Mouse (Mus musculus) embryonic facial prominence, embryonic 15.5 days (tissue): ENCODE data around the gene Anpep. TPM values are rescaled to one million over a fixed set of nuclear protein-coding genes. Genes with fewer than 3 reads are reported as not detected.
"Not testable (repeated sequence)": the region's sequence is repeated elsewhere in the genome, so short reads cannot be mapped to it uniquely, and the experiment has no call there.

ENCODE experiments used
- ATAC-seq: fragments of 200-750 bp; cut with Nextera tagmentation; 2 replicates; pipeline ENCODE4 v1.8.0; 2017; ENCODE audit warnings: low read depth, moderate TSS enrichment; ENCODE audit not compliant: insufficient number of reproducible peaks, low FRiP score, low TSS enrichment
- H3K27ac ChIP-seq: fragments of 300-500 bp; sonication (generic); replicated peaks from 2 replicates; pipeline ENCODE4 v1.5.1; 2015; ENCODE audit warnings: mild to moderate bottlenecking, inconsistent platforms
- H3K27me3 ChIP-seq: fragments of 300-500 bp; sonication (generic); 2 replicates; pipeline ENCODE4 v1.6.1; 2015; ENCODE audit warnings: inconsistent platforms
- H3K36me3 ChIP-seq: fragments of 300-500 bp; sonication (generic); 2 replicates; pipeline ENCODE4 v1.6.1; 2015; ENCODE audit warnings: mild to moderate bottlenecking, inconsistent platforms
- H3K4me1 ChIP-seq: fragments of 300-500 bp; sonication (generic); 2 replicates; pipeline ENCODE4 v1.6.1; 2015; ENCODE audit warnings: inconsistent platforms
- H3K4me2 ChIP-seq: fragments of 300-500 bp; sonication (generic); replicated peaks from 2 replicates; pipeline ENCODE4 v1.6.1; 2015; ENCODE audit warnings: mild to moderate bottlenecking, inconsistent platforms
- H3K4me3 ChIP-seq: fragments of 300-500 bp; sonication (generic); replicated peaks from 2 replicates; pipeline ENCODE4 v1.5.1; 2015; ENCODE audit warnings: mild to moderate bottlenecking, inconsistent platforms
- H3K9ac ChIP-seq: fragments of 300-500 bp; sonication (generic); 2 replicates; pipeline ENCODE4 v1.6.1; 2015; ENCODE audit warnings: inconsistent platforms
- H3K9me3 ChIP-seq: fragments of 300-500 bp; sonication (generic); replicated peaks from 2 replicates; pipeline ENCODE4 v1.6.1; 2016; ENCODE audit warnings: inconsistent platforms
- WGBS: fragments of 180-500 bp; shearing (Covaris S2); methylation state at CpG from one replicate; pipeline ENCODE4 v1.1.7; 2015; 5-methylcytosine and 5-hydroxymethylcytosine counted together
- polyA plus RNA-seq: library from polyadenylated mRNA; unstranded; fragments of >200 nt; fragmentation: Nextera tagmentation; extraction: Ambion mirVana; gene quantifications from 2 replicates; pipeline ENCODE4 v1.2.1, GENCODE M21; 2015

Anpep gene
- polyA plus RNA-seq, 1 experiment from 2014 or later = 31.1 TPM

DNA sequence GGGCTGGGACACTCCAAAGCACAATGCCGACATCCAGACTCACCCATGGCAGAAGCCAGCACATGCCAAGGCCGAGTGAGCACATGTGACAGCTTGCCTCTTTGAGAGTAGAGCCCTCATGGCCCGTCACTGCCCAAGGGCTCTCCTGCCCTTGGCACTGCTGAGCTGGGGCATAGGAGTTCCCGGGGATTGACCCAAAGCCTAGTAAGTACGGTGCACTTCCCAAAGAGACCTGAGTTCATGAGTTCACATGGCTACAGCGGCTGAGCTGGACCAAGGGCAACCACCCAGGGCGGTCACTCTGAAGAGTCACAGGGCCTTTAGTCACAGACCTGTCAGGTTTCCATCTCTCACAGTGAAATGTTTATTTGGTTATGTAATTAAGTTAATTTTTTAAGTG lies 52.3 kb downstream of the Anpep start:
- Histone ChIP-seq H3K9ac (no peak overlapping the region), H3K27ac (no peak overlapping the region), H3K9me3 (no peaks in the 10 kb centered on the region), H3K4me3 (no peak overlapping the region), H3K27me3 (peaks cover 21% of the 10 kb centered on the region), H3K4me2 (no peak overlapping the region), H3K36me3 (no peaks in the 10 kb centered on the region), H3K4me1 (peaks cover 18% of the 10 kb centered on the region)
- no peak for ATAC-seq
- 82% methylated on average over 7 of the region's 7 CpGs for WGBS

DNA sequence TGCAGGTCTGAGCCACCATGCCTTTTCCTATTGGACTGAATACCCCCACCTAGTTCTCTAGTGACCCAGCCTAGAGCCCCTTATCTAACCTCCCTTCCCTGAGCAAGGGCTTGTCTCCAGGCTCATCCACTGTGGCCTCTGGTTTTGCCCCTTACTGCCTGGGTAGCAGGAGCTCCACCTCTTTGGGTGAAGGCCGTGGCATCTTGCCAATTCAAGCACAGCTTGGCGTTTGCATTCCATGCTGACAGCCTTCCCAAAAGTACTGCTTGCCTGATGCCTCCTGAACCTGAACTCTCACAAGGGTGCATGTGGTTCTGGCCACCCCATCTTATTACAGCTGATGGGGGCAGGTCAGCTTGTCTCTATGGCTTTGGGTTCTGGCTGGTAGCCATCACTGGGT lies 57.0 kb downstream of the Anpep start:
- Histone ChIP-seq H3K4me2 (no peak overlapping the region), H3K27me3 (no peaks in the 10 kb centered on the region), H3K4me3 (no peak overlapping the region), H3K27ac (0 out of 2 replicates have a peak overlapping the region, but pooled peaks have one; percentile 22), H3K9me3 (no peaks in the 10 kb centered on the region), H3K9ac (no peak overlapping the region), H3K36me3 (no peaks in the 10 kb centered on the region), H3K4me1 (peaks cover 15% of the 10 kb centered on the region)
- WGBS = 41% methylated on average over 2 of the region's 2 CpGs
- no peak for ATAC-seq

DNA sequence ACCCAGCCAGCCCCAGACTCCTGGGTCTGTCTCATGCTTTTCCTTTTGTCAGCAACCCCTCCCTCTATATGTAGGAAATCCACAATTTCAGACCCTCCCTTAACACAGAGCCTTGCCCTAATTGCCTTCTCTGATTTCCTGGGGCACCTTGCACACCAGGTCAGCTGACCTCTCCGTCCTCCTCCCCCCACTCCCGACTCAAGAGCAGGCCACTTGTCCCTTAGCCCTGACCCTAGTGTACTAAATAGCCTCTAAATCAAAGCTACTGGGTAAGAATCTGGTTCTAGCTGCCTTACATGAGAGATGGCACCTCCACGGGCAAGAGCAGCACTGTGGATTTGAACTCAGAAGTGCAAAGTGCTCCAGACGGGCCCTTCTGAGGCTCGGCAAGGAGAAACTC lies 58.8 kb downstream of the Anpep start:
- no peaks in the 10 kb centered on the region for H3K27me3 ChIP-seq
- H3K36me3 ChIP-seq = no peaks in the 10 kb centered on the region
- H3K9ac ChIP-seq = no peak overlapping the region
- no peak overlapping the region for H3K27ac ChIP-seq
- no peak overlapping the region for H3K4me2 ChIP-seq
- no peak overlapping the region for H3K4me3 ChIP-seq
- peaks cover 20% of the 10 kb centered on the region for H3K4me1 ChIP-seq
- 54% methylated on average over 5 of the region's 5 CpGs for WGBS
- ATAC-seq = no peak
- no peaks in the 10 kb centered on the region for H3K9me3 ChIP-seq

GRCm38 (mm10) chr7:79801391-79801790 lies 59.5 kb downstream of the Anpep start:
- 73% methylated on average over 11 of the region's 11 CpGs for WGBS
- Histone ChIP-seq H3K27ac (no peak overlapping the region), H3K9me3 (no peaks in the 10 kb centered on the region), H3K27me3 (no peaks in the 10 kb centered on the region), H3K4me2 (no peak overlapping the region), H3K4me3 (no peak overlapping the region), H3K4me1 (peaks cover 20% of the 10 kb centered on the region), H3K36me3 (no peaks in the 10 kb centered on the region), H3K9ac (no peak overlapping the region)
- no peak for ATAC-seq

GRCm38 (mm10) chr7:79800336-79800735 lies 60.5 kb downstream of the Anpep start:
- H3K4me3 ChIP-seq = no peak overlapping the region
- peaks cover 20% of the 10 kb centered on the region for H3K4me1 ChIP-seq
- no peaks in the 10 kb centered on the region for H3K36me3 ChIP-seq
- H3K27ac ChIP-seq = no peak overlapping the region
- no peak overlapping the region for H3K4me2 ChIP-seq
- ATAC-seq = no peak
- no peaks in the 10 kb centered on the region for H3K9me3 ChIP-seq
- 65% methylated on average over 4 of the region's 4 CpGs for WGBS
- H3K9ac ChIP-seq = no peak overlapping the region
- H3K27me3 ChIP-seq = no peaks in the 10 kb centered on the region

DNA sequence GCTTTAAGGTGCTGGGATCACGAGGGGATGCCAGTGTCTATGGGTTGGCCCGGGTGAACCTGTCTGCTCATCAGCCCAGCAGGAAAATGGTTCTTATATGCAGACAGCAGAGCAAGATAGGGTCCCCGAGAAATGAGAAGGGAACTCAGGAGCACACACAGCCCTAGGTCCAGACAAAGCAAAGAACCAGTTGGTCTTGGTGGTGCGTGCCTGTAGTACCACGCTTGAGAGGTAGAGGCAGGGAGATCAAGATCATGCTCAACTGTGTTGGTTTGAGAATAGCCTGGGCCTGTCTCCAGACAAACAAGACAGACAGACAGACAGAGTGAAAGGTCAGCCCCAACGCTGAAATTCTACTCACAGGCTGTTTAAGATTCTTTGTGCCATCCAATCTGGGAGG lies 61.4 kb downstream of the Anpep start:
- H3K9ac ChIP-seq = no peak overlapping the region
- H3K4me2 ChIP-seq = no peak overlapping the region
- no peaks in the 10 kb centered on the region for H3K9me3 ChIP-seq
- WGBS = 68% methylated on average over 6 of the region's 6 CpGs
- H3K4me1 ChIP-seq = peaks cover 20% of the 10 kb centered on the region
- H3K4me3 ChIP-seq = no peak overlapping the region
- ATAC-seq = no peak
- peaks cover 6% of the 10 kb centered on the region; the same call in 1 of the 2 replicates for H3K27me3 ChIP-seq
- no peak overlapping the region for H3K27ac ChIP-seq
- H3K36me3 ChIP-seq = no peaks in the 10 kb centered on the region

- H3K4me3 ChIP-seq = no peak overlapping the region
- H3K27ac ChIP-seq = no peak overlapping the region
- no peaks in the 10 kb centered on the region for H3K9me3 ChIP-seq
- H3K36me3 ChIP-seq = no peaks in the 10 kb centered on the region
- under 1% methylated on average over 8 of the region's 8 CpGs for WGBS
- no peak overlapping the region for H3K4me2 ChIP-seq
- peaks cover 8% of the 10 kb centered on the region for H3K27me3 ChIP-seq
- no peak overlapping the region for H3K9ac ChIP-seq
- H3K4me1 ChIP-seq = peaks cover 17% of the 10 kb centered on the region
- no peak for ATAC-seq
Observed at GRCm38 (mm10) chr7:79799048-79799447, 61.8 kb downstream of the Anpep start.

- WGBS = 22% methylated on average over 5 of the region's 5 CpGs
- ATAC-seq = no peak; the same call in 1 of the 2 replicates
- no peaks in the 10 kb centered on the region for H3K36me3 ChIP-seq
Observed at GRCm38 (mm10) chr7:79798606-79799005, 62.3 kb downstream of the Anpep start.

DNA sequence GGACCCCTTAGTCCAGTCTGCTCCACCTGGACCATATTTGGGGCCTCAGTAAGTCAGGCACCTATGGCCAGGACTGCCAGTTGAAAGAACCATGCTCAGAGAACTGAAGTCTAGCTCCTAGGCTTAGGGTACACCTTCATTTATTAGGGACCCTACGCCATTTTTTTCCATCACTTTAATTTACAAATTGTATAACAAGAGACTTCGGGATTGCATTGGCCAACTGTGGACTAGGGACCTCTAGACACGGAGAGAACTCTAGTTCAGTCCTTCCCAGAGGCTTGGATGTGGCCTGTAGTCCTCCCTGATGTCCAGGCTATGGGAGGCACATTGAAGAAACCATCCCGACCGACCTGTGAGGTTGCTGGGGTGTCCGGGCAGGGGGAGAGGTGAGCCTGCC lies 67.2 kb downstream of the Anpep start, which contains the start of gene Mesp1:
Mesp1 (minus strand) TSS at position 101 of the 400 bp plus-strand sequence.
- Histone ChIP-seq H3K4me3 (peak within 1 kb of the TSS; percentile 47), H3K9ac (peak within 1 kb of the TSS; percentile 28), H3K4me2 (peak within 1 kb of the TSS; percentile 87), H3K4me1 (peaks cover 15% of the 10 kb centered on the region), H3K27ac (no peak within 1 kb of the TSS), H3K36me3 (no peaks in the 10 kb centered on the region), H3K27me3 (peaks cover 54% of the 10 kb centered on the region), H3K9me3 (no peaks in the 10 kb centered on the region)
- 80% methylated on average over 6 of the region's 6 CpGs for WGBS
- ATAC-seq = no peak

More at GRCm38 (mm10) chr7:79798606-79799005, 62.3 kb downstream of the Anpep start:
- no peak overlapping the region for H3K4me3 ChIP-seq
- no peak overlapping the region for H3K27ac ChIP-seq
- no peak overlapping the region for H3K4me2 ChIP-seq
- H3K4me1 ChIP-seq = peaks cover 14% of the 10 kb centered on the region; the same call in 1 of the 2 replicates
- H3K9me3 ChIP-seq = no peaks in the 10 kb centered on the region
- H3K27me3 ChIP-seq = peaks cover 13% of the 10 kb centered on the region
- H3K9ac ChIP-seq = no peak overlapping the region

- H3K4me3 ChIP-seq = peak overlapping the region; percentile 47
- H3K27me3 ChIP-seq = peaks cover 55% of the 10 kb centered on the region
- no peaks in the 10 kb centered on the region for H3K9me3 ChIP-seq
- H3K4me1 ChIP-seq = peaks cover 13% of the 10 kb centered on the region
- no peak overlapping the region for H3K27ac ChIP-seq
- 1% methylated on average over 80 of the region's 80 CpGs for WGBS
- no peaks in the 10 kb centered on the region for H3K36me3 ChIP-seq
- peak overlapping the region; percentile 28 for H3K9ac ChIP-seq
- no peak for ATAC-seq
- H3K4me2 ChIP-seq = peak overlapping the region; percentile 87
Observed at GRCm38 (mm10) chr7:79792635-79793421, 68.0 kb downstream of the Anpep start.

- not testable (repeated sequence) for H3K4me3 ChIP-seq, H3K9ac ChIP-seq
- peaks cover 53% of the 10 kb centered on the region for H3K27me3 ChIP-seq
Observed at GRCm38 (mm10) chr7:79789812-79790211, 71.0 kb downstream of the Anpep start.

GRCm38 (mm10) chr7:79786295-79786694 lies 74.6 kb downstream of the Anpep start:
- H3K36me3 ChIP-seq = no peaks in the 10 kb centered on the region
- H3K9ac ChIP-seq = no peak overlapping the region
- peaks cover under 1% of the 10 kb centered on the region; the same call in 1 of the 2 replicates for H3K4me1 ChIP-seq
- peaks cover 20% of the 10 kb centered on the region for H3K27me3 ChIP-seq
- ATAC-seq = no peak
- no peaks in the 10 kb centered on the region for H3K9me3 ChIP-seq
- H3K4me2 ChIP-seq = no peak overlapping the region
- 20% methylated on average over 6 of the region's 6 CpGs for WGBS
- H3K27ac ChIP-seq = no peak overlapping the region
- H3K4me3 ChIP-seq = no peak overlapping the region

More at GRCm38 (mm10) chr7:79789812-79790211, 71.0 kb downstream of the Anpep start:
- not testable (repeated sequence) for H3K9me3 ChIP-seq, H3K36me3 ChIP-seq, H3K4me2 ChIP-seq, ATAC-seq, H3K27ac ChIP-seq
- 28% methylated on average over 2 of the region's 2 CpGs for WGBS
- H3K4me1 ChIP-seq = peaks cover 13% of the 10 kb centered on the region
